ENCODE assay signal across 18 mouse cellular contexts in genomic region chr6:10443206-10443605, GRCm38 (mm10).
DNase-seq lines count a peak whose midpoint lies in the region; ATAC-seq lines count a peak whose summit lies in the region.
"Had no signal": no experiment of that assay in that cellular context is flagged by ENCODE, and none has a peak within 500 bp of the region (broad histone marks: within the 10 kb centered on the region; RNA-seq: fewer than 3 reads in every experiment).

No protein-coding gene starts in this region.

- no peak for DNase-seq in frontal cortex, postnatal 36 days (ENCODE audit: low spot score in 2 of 2)
- DNase-seq in brain, adult 2 months (ENCODE audit: low read depth, low spot score): peak; percentile 1
- DNase-seq in urinary bladder, adult 2 months (ENCODE audit: low spot score): no peak
- DNase-seq: adrenal gland, adult 2 months; adrenal gland, adult 8-10 months; adrenal gland, postnatal 10 days; adrenal gland, postnatal 14 days; adrenal gland, postnatal 25 days; adrenal gland, postnatal 36 days; B cell, adult 2 months; cerebellum, adult 11 months; cerebellum, adult 11-12 months; cerebellum, adult 18-20 months; cerebellum, adult 2 months had no signal

- peak; percentile 91 for ATAC-seq in frontal cortex, adult (ENCODE audit: low TSS enrichment)
- ATAC-seq: activated CD4-positive, CD25-positive, alpha-beta regulatory T cell, adult 4 months; CD4-positive, CD25-positive, alpha-beta regulatory T cell, adult 4 months; Patski had no signal
